Mouse (Mus musculus) bone marrow macrophage, adult 2 months (primary cell): Measurements from ENCODE around the gene Gstm3.

Experiments
- CTCF ChIP-seq: IDR thresholded peaks from 2 replicates; pipeline ENCODE4 v1.5.1; 2012; ENCODE audit warnings: low read depth, mild to moderate bottlenecking, low read length, moderate library complexity
- POLR2A ChIP-seq: IDR thresholded peaks from 2 replicates; pipeline ENCODE4 v1.6.1; 2012; ENCODE audit warnings: mild to moderate bottlenecking, low read depth, low read length, borderline replicate concordance

GRCm38 (mm10) chr3:107917783-107918408, 51.2 kb downstream of the Gstm3 start:
- TF ChIP-seq CTCF = no peak
- TF ChIP-seq POLR2A = no peak
